Mouse (Mus musculus): ENCODE data around the gene Cmtr2.

Gene Cmtr2

GRCm38 (mm10) chr8:110215365-110215764 is at the start of gene Cmtr2:
Cmtr2 (plus strand) TSS chr8:110215665.
- in situ Hi-C loops (cut with MseI, MboI): no loop called here

DNA sequence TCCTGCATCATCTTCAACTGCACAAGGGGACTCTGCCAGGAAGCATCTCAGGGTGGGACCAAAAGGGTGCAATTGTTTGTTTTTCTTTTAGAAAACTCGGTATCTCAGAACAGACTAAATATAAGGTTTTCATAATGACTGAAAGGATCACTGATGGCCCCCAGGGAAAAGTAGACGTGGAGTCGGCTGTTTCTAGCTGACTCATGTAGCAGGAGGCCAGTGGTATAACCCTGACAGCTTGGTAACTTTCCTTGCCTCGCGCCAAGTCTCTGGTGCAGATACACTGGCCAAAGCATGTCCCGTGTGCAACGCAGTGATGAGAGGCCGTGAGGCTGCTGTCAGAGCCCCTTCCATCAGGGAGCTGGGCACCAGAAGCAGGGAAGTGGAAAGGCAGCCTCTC is 49.2 kb upstream of the Cmtr2 start:
- in situ Hi-C loops (cut with MseI, MboI): no loop called here

DNA sequence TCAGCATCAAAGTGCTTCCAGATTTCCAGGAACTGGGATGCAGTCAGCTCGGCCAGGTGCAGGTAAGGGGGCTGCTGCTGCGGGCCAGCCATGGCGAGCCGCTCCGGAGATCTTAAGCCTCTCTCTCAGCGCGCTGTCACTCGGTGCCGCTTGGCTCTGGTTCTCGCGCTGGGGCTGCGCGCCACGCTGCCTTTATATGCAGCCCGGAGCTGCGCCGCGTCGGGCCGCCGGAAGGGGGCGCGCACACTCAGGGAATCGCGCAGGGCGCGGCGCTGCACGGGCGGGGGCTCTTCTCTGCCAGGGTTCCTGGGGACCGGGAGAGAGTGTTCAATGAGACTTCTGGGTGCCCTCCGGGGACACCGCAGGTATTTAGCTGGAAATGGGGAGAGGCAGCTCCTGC is 47.4 kb upstream of the Cmtr2 start, which contains the start of gene Calb2:
Calb2 (minus strand) TSS at position 165 of the 400 bp plus-strand sequence.
- in situ Hi-C loops (cut with MseI, MboI): no loop called here

DNA sequence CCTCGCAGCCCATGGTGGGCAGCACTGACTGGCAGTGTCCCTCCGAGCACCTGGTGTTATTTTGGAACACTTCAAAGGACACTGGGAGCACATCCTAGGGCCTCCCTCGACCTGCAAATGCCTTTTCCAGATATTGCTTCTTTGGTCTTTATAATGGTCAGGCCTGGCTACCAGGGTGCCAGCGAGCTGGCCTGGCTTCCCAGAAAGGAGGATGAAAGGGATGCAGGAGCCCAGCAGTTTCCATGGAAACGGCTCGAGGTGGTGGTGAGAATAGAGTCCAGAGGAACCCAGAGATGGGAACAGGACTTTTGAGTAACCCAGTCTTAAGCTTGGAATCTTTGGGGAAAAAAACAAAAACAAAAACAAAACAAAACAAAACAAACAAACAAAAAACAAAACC is 43.3 kb upstream of the Cmtr2 start:
- in situ Hi-C loops (cut with MseI, MboI): no loop called here

GRCm38 (mm10) chr8:110174826-110175225 is 40.6 kb upstream of the Cmtr2 start:
- in situ Hi-C loops (cut with MseI, MboI): no loop called here

DNA sequence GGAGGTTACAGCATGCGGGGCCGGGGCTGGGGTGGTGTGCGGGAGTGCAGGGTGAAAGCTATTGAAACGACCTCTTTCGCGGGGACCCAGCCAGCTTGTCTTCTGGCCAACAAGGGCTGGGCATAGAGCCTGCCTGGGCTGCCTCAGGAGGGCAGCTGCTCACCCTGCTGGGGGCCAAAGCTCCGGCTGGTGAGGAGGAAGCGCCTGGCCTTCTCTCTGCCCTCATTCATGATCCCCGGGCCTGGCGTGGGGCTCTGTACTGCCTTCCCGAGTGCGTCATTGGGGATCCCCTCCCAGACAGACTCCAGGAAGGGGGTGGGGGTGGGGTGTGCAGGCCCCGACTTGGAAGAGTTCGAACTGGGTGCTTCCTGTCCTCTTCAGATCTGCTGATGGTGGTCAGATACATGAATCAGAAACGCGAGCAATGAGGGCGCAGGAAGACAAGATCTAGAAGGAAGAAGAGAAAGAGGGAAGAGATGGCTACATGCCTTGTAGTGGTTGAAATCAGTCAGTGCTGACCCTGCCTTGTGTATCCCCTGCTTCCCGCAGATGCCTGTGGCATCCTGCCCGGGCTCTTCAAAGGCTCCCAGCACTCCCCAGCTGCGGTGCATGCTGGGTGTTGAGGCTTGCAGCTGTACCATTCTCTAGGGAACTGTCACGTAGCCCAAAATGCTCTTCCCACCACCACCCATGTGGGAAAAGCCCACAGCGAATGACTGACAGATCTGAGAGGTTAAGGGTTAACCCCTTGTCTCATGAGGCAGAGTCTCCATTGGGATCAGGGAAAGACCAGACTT is 37.9 kb upstream of the Cmtr2 start:
- in situ Hi-C loops (cut with MseI, MboI): no loop called here

GRCm38 (mm10) chr8:110182735-110183367 is 32.6 kb upstream of the Cmtr2 start:
- in situ Hi-C loops (cut with MseI, MboI): no loop called here

DNA sequence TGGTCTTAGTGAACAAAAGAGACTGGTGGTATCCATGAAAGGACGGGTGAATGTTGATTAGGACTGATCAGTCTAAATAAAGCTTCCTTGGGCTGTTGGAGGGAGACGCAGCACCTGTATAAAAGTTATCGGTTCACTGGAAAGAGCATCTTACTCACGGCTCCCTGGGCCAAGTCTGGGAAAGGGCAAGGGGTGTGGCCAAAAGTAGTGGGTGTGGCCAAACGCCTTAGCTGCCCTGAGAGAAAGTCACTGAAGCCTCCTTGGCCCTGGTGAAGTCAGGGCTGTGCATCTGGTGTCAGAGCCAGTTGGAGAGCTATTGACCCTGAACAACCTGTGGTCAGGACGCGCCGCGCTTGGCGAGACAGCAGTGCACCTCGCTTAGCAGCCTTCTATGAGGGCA is 31.7 kb upstream of the Cmtr2 start:
- in situ Hi-C loops (cut with MseI, MboI): no loop called here

DNA sequence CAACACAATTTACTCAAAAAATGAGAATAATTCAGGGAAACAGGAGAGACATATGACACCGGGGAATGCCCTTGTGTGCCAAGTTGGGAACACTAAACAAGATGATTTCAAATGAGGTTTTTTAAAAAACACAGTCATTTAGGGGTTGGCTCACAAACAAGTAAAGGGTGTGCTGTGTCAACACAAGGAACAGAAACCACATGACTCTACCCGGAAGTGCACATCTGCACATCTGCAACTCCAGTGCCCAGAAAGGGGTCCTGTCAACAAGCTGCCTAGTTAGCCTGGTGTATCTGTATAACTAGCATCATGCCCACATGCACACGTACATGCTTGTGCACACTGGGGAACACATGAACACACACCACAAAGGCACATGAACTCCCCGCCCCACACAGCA is 29.9 kb upstream of the Cmtr2 start:
- in situ Hi-C loops (cut with MseI, MboI): no loop called here

- in situ Hi-C loops (cut with MseI, MboI): no loop called here
Measured at GRCm38 (mm10) chr8:110188961-110189750, 26.3 kb upstream of the Cmtr2 start.

DNA sequence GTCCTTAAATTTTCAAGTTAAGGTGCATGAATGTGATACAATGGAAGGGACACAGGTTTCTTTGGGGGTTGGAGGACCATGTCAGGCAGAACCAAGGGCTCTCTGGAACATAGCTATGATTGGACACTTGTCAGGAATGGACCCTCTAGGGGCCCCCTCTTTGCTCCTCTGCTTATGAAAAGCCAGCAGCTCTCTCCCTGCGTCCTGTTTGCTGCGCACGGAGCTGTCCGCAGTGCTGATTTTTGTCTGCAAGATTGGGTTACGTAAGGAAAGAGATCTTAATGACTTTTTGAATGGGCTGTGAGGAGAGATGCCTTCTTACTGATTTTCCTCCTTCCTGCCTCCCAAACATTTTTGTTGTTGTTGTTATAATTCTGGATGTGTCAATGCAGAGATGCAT is 18.8 kb upstream of the Cmtr2 start:
- in situ Hi-C loops (cut with MseI, MboI): no loop called here

DNA sequence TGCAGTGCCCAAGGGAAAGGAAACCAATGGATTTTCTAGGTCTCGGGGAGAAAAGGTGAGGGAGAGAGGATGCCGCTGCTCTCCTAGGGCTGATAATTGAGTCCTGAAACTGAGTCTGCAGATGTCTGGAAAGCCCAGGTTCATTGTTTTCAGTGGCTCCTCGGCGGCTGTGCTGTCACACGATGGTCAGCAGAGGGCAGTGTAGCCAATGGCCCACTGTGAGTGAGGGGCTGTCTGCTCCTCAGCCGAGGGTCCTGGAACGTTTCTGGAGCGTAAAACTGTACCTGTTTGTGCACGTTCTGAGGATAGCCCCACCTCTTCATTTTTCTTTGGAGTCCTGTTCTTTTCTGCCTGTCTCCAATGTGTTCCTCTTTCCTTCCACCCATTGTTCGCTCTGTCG is 13.7 kb upstream of the Cmtr2 start:
- in situ Hi-C loops (cut with MseI, MboI): no loop called here

DNA sequence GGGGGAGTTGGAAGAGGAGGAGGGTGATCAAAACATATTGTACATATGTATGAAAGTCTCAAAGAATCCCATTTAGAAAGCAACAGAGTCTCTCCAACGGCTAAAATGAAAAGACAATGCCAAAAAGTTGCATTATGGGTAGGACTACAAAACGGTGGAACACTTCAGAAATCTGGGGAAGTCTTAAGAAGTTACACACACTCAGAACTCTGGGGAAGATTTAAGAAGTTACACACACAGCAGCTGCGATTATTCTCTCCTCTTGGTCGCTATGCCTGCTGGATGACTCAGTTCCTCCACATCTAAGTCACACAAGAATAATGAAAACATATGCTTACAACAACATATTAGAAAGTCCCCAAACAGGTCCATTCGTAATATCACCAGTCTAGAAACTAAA is 788 bp downstream of the Cmtr2 start:
- in situ Hi-C loops (cut with MseI, MboI): no loop called here

GRCm38 (mm10) chr8:110217198-110217597 is 1.7 kb downstream of the Cmtr2 start:
- in situ Hi-C loops (cut with MseI, MboI): no loop called here

DNA sequence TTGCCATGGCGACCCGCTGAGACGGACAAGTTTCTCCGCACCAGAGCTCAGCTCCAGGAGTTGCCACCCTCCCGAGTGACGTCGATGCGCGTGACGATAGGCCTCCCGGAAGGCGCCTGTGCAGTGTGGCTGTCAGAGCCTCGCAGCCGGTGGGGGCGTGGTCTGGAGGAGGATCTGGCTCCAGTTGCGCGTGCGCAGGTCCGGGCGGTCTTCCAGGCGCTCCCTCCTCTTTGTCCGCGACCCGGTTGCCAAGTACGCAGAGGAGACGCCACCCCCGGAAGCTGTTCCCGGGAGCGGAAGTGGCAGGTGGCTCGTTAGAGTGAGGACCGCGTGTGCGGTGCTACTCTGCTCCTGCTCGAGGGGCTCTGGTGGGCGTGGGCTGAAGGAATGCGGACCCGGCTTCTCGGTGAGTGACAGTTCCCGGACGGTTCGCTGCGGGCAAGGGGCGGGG is 2.2 kb downstream of the Cmtr2 start:
- in situ Hi-C loops (cut with MseI, MboI): no loop called here

GRCm38 (mm10) chr8:110218511-110218910 is 3.0 kb downstream of the Cmtr2 start:
- in situ Hi-C loops (cut with MseI, MboI): no loop called here

- in situ Hi-C loops (cut with MseI, MboI): no loop called here
Measured at GRCm38 (mm10) chr8:110220936-110221335, 5.5 kb downstream of the Cmtr2 start.

- in situ Hi-C loops (cut with MseI, MboI): no loop called here
Measured at GRCm38 (mm10) chr8:110230803-110231202, 15.3 kb downstream of the Cmtr2 start.

DNA sequence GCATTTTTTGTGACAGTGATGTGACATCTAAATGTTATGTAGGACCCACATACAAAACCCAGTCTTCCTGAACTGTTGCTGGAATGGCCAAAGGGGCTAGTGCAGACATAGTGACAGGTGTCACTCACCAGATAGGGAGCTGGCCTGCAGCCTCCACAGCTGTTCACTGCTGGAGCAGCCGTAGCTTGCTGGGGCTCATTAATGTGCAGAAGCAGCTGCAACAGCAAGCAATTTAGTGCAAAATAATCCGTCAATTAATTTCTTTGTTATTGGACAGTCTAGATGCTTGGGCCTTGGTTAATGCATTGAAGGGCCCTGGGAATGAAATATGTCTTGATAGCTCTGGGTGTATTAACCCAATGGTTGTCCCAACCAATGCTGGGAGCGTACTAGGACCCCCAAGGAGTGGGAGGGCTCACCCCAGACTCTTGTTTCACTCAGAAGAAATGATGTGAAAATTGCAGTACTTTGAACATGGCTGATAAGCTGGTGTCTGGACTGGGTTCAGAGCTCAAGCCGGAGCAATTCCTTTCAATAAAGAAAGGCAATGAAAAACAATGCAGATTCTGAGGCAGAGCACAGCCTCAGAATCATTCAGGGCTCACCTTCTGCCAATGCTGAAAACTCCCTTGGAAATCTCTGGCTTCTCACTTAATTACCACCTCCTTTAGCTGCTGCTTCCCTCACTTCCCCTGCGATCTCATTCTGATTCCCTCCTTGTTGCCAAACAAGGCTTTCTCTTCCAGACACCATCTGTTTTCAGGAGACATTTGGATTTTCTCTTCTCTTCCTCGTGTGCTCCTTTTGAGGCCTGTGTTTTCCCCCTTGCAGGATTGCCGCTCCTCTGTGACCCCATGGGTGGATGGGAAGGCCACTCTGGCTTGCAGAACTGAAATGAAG is 27.1 kb downstream of the Cmtr2 start:
- in situ Hi-C loops (cut with MseI, MboI): no loop called here

DNA sequence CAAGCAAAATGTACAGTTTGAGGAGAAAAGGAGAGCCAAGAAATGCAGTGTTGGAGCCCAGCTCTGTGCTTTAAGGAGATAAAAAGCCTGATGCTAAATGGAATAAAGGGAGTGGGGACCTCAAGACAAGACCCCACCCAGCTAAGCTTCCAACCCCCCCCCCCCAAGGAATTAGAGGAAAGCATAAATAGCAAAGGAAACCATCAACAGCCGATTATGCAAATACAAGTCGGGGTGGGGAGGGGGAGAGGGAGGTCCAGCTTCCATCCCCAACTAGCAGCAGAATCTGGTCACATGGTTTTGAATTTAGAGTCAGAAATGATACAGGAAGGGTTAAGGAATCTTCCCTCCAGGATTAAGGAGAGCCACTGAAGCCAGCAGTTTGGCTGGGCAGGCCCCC is 29.1 kb downstream of the Cmtr2 start:
- in situ Hi-C loops (cut with MseI, MboI): no loop called here

GRCm38 (mm10) chr8:110247238-110247637 is 31.8 kb downstream of the Cmtr2 start:
- in situ Hi-C loops (cut with MseI, MboI): no loop called here

All from mouse trophoblast stem cell (cell line).